Mouse (Mus musculus): ENCODE results near the gene Poc1a. TPM values are rescaled to one million over a fixed set of nuclear protein-coding genes. Genes with fewer than 3 reads are reported as not detected.

The Poc1a gene
- total and polyA plus RNA-seq, 3 experiments, result 24.5 to 46.7 (median 31.9) TPM

- Histone ChIP-seq H3K27ac (ENCODE audit: insufficient read depth, low read depth) (no peak overlapping the region), H3K79me2 (replicated peaks; ENCODE audit: control insufficient read depth, extremely low read depth, insufficient read depth, poor library complexity, severe bottlenecking) (no peaks in the 10 kb centered on the region), H3K4me2 (ENCODE audit: insufficient read depth, low read depth, poor library complexity, severe bottlenecking) (no peak overlapping the region), H3K4me1 (ENCODE audit: control insufficient read depth in 1 of 2, insufficient read depth in 2 of 2) (peaks cover 0 to 11% of the 10 kb centered on the region in 2 experiments; a peak in 2 of 4 replicates), H3K9me3 (replicated peaks; ENCODE audit: low read length) (no peaks in the 10 kb centered on the region), H3K27me3 (replicated peaks) (no peaks in the 10 kb centered on the region), H3K36me3 (replicated peaks in 1 of 2; ENCODE audit: control insufficient read depth in 1 of 2, insufficient read depth in 1 of 2, low read length in 1 of 2) (peaks cover 0 to 38% of the 10 kb centered on the region in 2 experiments), H3K9ac (ENCODE audit: insufficient read depth, low read depth) (no peak overlapping the region), H3K4me3 (replicated peaks in 1 of 3; ENCODE audit: low read depth in 2 of 3, low read length in 2 of 3, poor library complexity in 1 of 3) (no peak overlapping the region)
- in situ Hi-C loops (cut with MboI; ENCODE audit: low pct_ligation_motif_present, low pct_unique_long_range_greater_than_20kb, low sequenced_read_pairs) (no loop called here), dilution Hi-C loops (cut with MboI; ENCODE audit: extremely low pct_ligation_motif_present, extremely low pct_unique_long_range_greater_than_20kb, low sequenced_read_pairs) (no loop called here)
- no peak for TF ChIP-seq POLR2A (IDR thresholded peaks at IDR 0.05; ENCODE audit: low read depth, low read length)
- no peak for TF ChIP-seq SIN3A (IDR thresholded peaks at IDR 0.05; ENCODE audit: low read length)
- no peak for TF ChIP-seq NELFE (IDR thresholded peaks at IDR 0.05; ENCODE audit: low read depth, low read length)
- TF ChIP-seq GABPA (IDR thresholded peaks at IDR 0.05; ENCODE audit: insufficient replicate concordance, low read depth, low read length), result no peak
- no peak for TF ChIP-seq POLR2AphosphoS2 (IDR thresholded peaks at IDR 0.05; ENCODE audit: low read depth, low read length)
- TF ChIP-seq MYC (IDR thresholded peaks at IDR 0.05; ENCODE audit: low read depth, low read length), result no peak
- TF ChIP-seq MAX (IDR thresholded peaks at IDR 0.05; ENCODE audit: low read length), result no peak
- no peak for TF ChIP-seq UBTF (IDR thresholded peaks at IDR 0.05; ENCODE audit: low read depth, low read length)
- TF ChIP-seq TCF12 (IDR thresholded peaks at IDR 0.05; ENCODE audit: low read depth, low read length), result no peak
- TF ChIP-seq ZC3H11A (IDR thresholded peaks at IDR 0.05; ENCODE audit: low read depth, low read length), result no peak
- TF ChIP-seq EP300 (IDR thresholded peaks at IDR 0.05; ENCODE audit: low read length), result no peak
- TF ChIP-seq ZNF384 (IDR thresholded peaks at IDR 0.05; ENCODE audit: low read depth, low read length), result no peak
- DNase-seq (ENCODE audit: extremely low read depth), result no peak
These were observed 67.4 kb downstream of the Poc1a start for GRCm38 (mm10) chr9:106348281-106348680.

GRCm38 (mm10) chr9:106349075-106349474 lies 68.2 kb downstream of the Poc1a start:
- TF ChIP-seq PAX5 (IDR thresholded peaks at IDR 0.05; ENCODE audit: low read length), result no peak
- TF ChIP-seq RAD21 (IDR thresholded peaks at IDR 0.05; ENCODE audit: low read depth, low read length), result peak; percentile 44
- peak; percentile 72 for TF ChIP-seq SMC3 (IDR thresholded peaks at IDR 0.05; ENCODE audit: low read depth, low read length)
- TF ChIP-seq CTCF (conservative IDR thresholded peaks at IDR 0.05 in 1 of 2, IDR thresholded peaks at IDR 0.05 in 1 of 2; ENCODE audit: low read depth in 2 of 2, low read length in 2 of 2), result peak in 1 of 2 experiments; percentile 64; a peak in 2 of 4 replicates
- no peak for TF ChIP-seq NELFE (IDR thresholded peaks at IDR 0.05; ENCODE audit: low read depth, low read length)
- TF ChIP-seq MYC (IDR thresholded peaks at IDR 0.05; ENCODE audit: low read depth, low read length), result no peak
- TF ChIP-seq EP300 (IDR thresholded peaks at IDR 0.05; ENCODE audit: low read length), result no peak
- Histone ChIP-seq H3K36me3 (replicated peaks in 1 of 2; ENCODE audit: control insufficient read depth in 1 of 2, insufficient read depth in 1 of 2, low read length in 1 of 2) (peaks cover 0 to 34% of the 10 kb centered on the region in 2 experiments), H3K27ac (ENCODE audit: insufficient read depth, low read depth) (no peak overlapping the region), H3K27me3 (replicated peaks) (no peaks in the 10 kb centered on the region), H3K4me1 (ENCODE audit: control insufficient read depth in 1 of 2, insufficient read depth in 2 of 2) (peaks cover 0 to 11% of the 10 kb centered on the region in 2 experiments; a peak in 2 of 4 replicates), H3K4me2 (ENCODE audit: insufficient read depth, low read depth, poor library complexity, severe bottlenecking) (no peak overlapping the region), H3K4me3 (replicated peaks in 1 of 3; ENCODE audit: low read depth in 2 of 3, low read length in 2 of 3, poor library complexity in 1 of 3) (no peak overlapping the region), H3K9me3 (replicated peaks; ENCODE audit: low read length) (no peaks in the 10 kb centered on the region), H3K79me2 (replicated peaks; ENCODE audit: control insufficient read depth, extremely low read depth, insufficient read depth, poor library complexity, severe bottlenecking) (no peaks in the 10 kb centered on the region), H3K9ac (ENCODE audit: insufficient read depth, low read depth) (no peak overlapping the region)
- DNase-seq (ENCODE audit: extremely low read depth), result no peak
- in situ Hi-C loops (cut with MboI; ENCODE audit: low pct_ligation_motif_present, low pct_unique_long_range_greater_than_20kb, low sequenced_read_pairs), result no loop called here
- dilution Hi-C loops (cut with MboI; ENCODE audit: extremely low pct_ligation_motif_present, extremely low pct_unique_long_range_greater_than_20kb, low sequenced_read_pairs), result no loop called here
